Mouse (Mus musculus) forebrain, embryonic 13.5 days (tissue): Measurements from ENCODE around the gene Dmpk. TPM values are rescaled to one million over a fixed set of nuclear protein-coding genes. Genes with fewer than 3 reads are reported as not detected.

Source experiments
- ATAC-seq: fragments of 200-750 bp; cut with Nextera tagmentation; 2 replicates; pipeline ENCODE4 v1.8.0; 2017
- H3K27ac ChIP-seq: fragments of 300-500 bp; sonication (generic); 2 replicates; pipeline ENCODE4 v1.5.1; 2015; ENCODE audit warnings: inconsistent platforms, mild to moderate bottlenecking, moderate library complexity
- H3K27me3 ChIP-seq: fragments of 300-500 bp; sonication (generic); 2 replicates; pipeline ENCODE4 v1.6.1; 2015; ENCODE audit warnings: mild to moderate bottlenecking, inconsistent platforms
- H3K36me3 ChIP-seq: fragments of 300-500 bp; sonication (generic); 2 replicates; pipeline ENCODE4 v1.6.1; 2015; ENCODE audit warnings: mild to moderate bottlenecking, inconsistent platforms; ENCODE audit not compliant: poor library complexity, severe bottlenecking
- H3K4me1 ChIP-seq: fragments of 300-500 bp; sonication (generic); 2 replicates; pipeline ENCODE4 v1.6.1; 2015; ENCODE audit warnings: inconsistent platforms
- H3K4me2 ChIP-seq: fragments of 300-500 bp; sonication (generic); 2 replicates; pipeline ENCODE4 v1.6.1; 2015; ENCODE audit warnings: inconsistent platforms, mild to moderate bottlenecking, moderate library complexity
- H3K4me3 ChIP-seq: fragments of 300-500 bp; sonication (generic); 2 replicates; pipeline ENCODE4 v1.5.1; 2015; ENCODE audit warnings: mild to moderate bottlenecking, inconsistent platforms
- H3K9ac ChIP-seq: fragments of 300-500 bp; sonication (generic); 2 replicates; pipeline ENCODE4 v1.6.1; 2015; ENCODE audit warnings: mild to moderate bottlenecking, inconsistent platforms
- H3K9me3 ChIP-seq: fragments of 300-500 bp; sonication (generic); replicated peaks from 2 replicates; pipeline ENCODE4 v1.6.1; 2016; ENCODE audit warnings: inconsistent platforms
- WGBS: fragments of 180-500 bp; shearing (Covaris S2); methylation state at CpG from one replicate; pipeline ENCODE4 v1.1.7; 2015; 5-methylcytosine and 5-hydroxymethylcytosine counted together
- polyA plus RNA-seq: library from polyadenylated mRNA; unstranded; fragments of >200 nt; fragmentation: Nextera tagmentation; extraction: Ambion mirVana; gene quantifications from 2 replicates; pipeline ENCODE4 v1.2.1, GENCODE M21; 2015

Dmpk gene
- polyA plus RNA-seq, 1 experiment from 2014 or later: 9.4 TPM

- no peak for ATAC-seq
- no peak overlapping the region for H3K4me2 ChIP-seq
- H3K36me3 ChIP-seq: no peaks in the 10 kb centered on the region
- no peaks in the 10 kb centered on the region for H3K4me1 ChIP-seq
- H3K9ac ChIP-seq: no peak overlapping the region
- H3K9me3 ChIP-seq: no peaks in the 10 kb centered on the region
- no peaks in the 10 kb centered on the region for H3K27me3 ChIP-seq
- H3K27ac ChIP-seq: no peak overlapping the region
- no peak overlapping the region for H3K4me3 ChIP-seq
Observed at GRCm38 (mm10) chr7:19103741-19104140, 20.1 kb downstream of the Dmpk start.

GRCm38 (mm10) chr7:19104486-19104885, 20.8 kb downstream of the Dmpk start:
- Histone ChIP-seq H3K4me2 (no peak overlapping the region), H3K27me3 (no peaks in the 10 kb centered on the region), H3K27ac (no peak overlapping the region), H3K36me3 (no peaks in the 10 kb centered on the region), H3K9me3 (no peaks in the 10 kb centered on the region), H3K9ac (no peak overlapping the region), H3K4me3 (no peak overlapping the region), H3K4me1 (no peaks in the 10 kb centered on the region)
- ATAC-seq: no peak
- WGBS: 81% methylated on average over 2 of the region's 2 CpGs

- H3K27ac ChIP-seq: no peak overlapping the region
- no peaks in the 10 kb centered on the region for H3K9me3 ChIP-seq
- ATAC-seq: no peak
- no peaks in the 10 kb centered on the region for H3K27me3 ChIP-seq
- WGBS: 58% methylated on average over 3 of the region's 3 CpGs
- no peak overlapping the region for H3K4me2 ChIP-seq
- no peaks in the 10 kb centered on the region for H3K4me1 ChIP-seq
- H3K4me3 ChIP-seq: no peak overlapping the region
- no peak overlapping the region for H3K9ac ChIP-seq
- no peaks in the 10 kb centered on the region for H3K36me3 ChIP-seq
Observed at GRCm38 (mm10) chr7:19107436-19107835, 23.8 kb downstream of the Dmpk start.

GRCm38 (mm10) chr7:19109565-19109964, 25.9 kb downstream of the Dmpk start:
- ATAC-seq: no peak
- H3K4me1 ChIP-seq: no peaks in the 10 kb centered on the region
- H3K4me2 ChIP-seq: no peak overlapping the region
- no peak overlapping the region for H3K9ac ChIP-seq
- H3K36me3 ChIP-seq: no peaks in the 10 kb centered on the region
- H3K4me3 ChIP-seq: no peak overlapping the region
- no peaks in the 10 kb centered on the region for H3K27me3 ChIP-seq
- no peak overlapping the region for H3K27ac ChIP-seq
- WGBS: 84% methylated on average over 1 of the region's 1 CpGs
- H3K9me3 ChIP-seq: no peaks in the 10 kb centered on the region

GRCm38 (mm10) chr7:19118028-19118771, 34.6 kb downstream of the Dmpk start, which contains the start of gene Gm4969:
TSS of gene Gm4969 (minus strand) at chr7:19118368.
- Histone ChIP-seq H3K27ac (no peak within 1 kb of the TSS), H3K9me3 (peaks cover 10% of the 10 kb centered on the region; the same call in 1 of the 2 replicates), H3K9ac (no peak within 1 kb of the TSS; the same call in 1 of the 2 replicates), H3K36me3 (no peaks in the 10 kb centered on the region), H3K4me3 (peak within 1 kb of the TSS; percentile 24), H3K4me2 (peak within 1 kb of the TSS; percentile 55), H3K27me3 (0 out of 2 replicates have a peak, but pooled peaks cover 4% of the 10 kb centered on the region), H3K4me1 (peaks cover 21% of the 10 kb centered on the region)
- peak; percentile 25; the same call in 1 of the 2 replicates for ATAC-seq
- 23% methylated on average over 62 of the region's 64 CpGs for WGBS

GRCm38 (mm10) chr7:19119083-19119482, 35.4 kb downstream of the Dmpk start:
- Histone ChIP-seq H3K27me3 (0 out of 2 replicates have a peak, but pooled peaks cover 4% of the 10 kb centered on the region), H3K9ac (no peak overlapping the region), H3K9me3 (peaks cover 10% of the 10 kb centered on the region; the same call in 1 of the 2 replicates), H3K4me2 (peak overlapping the region; percentile 20), H3K4me1 (peaks cover 21% of the 10 kb centered on the region), H3K4me3 (no peak overlapping the region), H3K36me3 (no peaks in the 10 kb centered on the region), H3K27ac (no peak overlapping the region)
- ATAC-seq: peak; percentile 37
- WGBS: 91% methylated on average over 8 of the region's 8 CpGs

- peak; percentile 97 for ATAC-seq
- peaks cover 10% of the 10 kb centered on the region; the same call in 1 of the 2 replicates for H3K9me3 ChIP-seq
- no peaks in the 10 kb centered on the region for H3K36me3 ChIP-seq
- WGBS: 3% methylated on average over 34 of the region's 34 CpGs
- H3K27me3 ChIP-seq: 0 out of 2 replicates have a peak, but pooled peaks cover 4% of the 10 kb centered on the region
- peak within 1 kb of the TSS; percentile 35; the same call in 1 of the 2 replicates for H3K27ac ChIP-seq
- H3K4me1 ChIP-seq: peaks cover 21% of the 10 kb centered on the region
- peak within 1 kb of the TSS; percentile 82 for H3K9ac ChIP-seq
- peak within 1 kb of the TSS; percentile 93 for H3K4me2 ChIP-seq
- H3K4me3 ChIP-seq: peak within 1 kb of the TSS; percentile 69
Observed at GRCm38 (mm10) chr7:19119631-19120429, 36.2 kb downstream of the Dmpk start, which contains the start of gene Fbxo46. TSS of gene Fbxo46 (plus strand) at chr7:19119859.

GRCm38 (mm10) chr7:19121686-19122085, 38.0 kb downstream of the Dmpk start:
- no peak overlapping the region for H3K9ac ChIP-seq
- H3K27me3 ChIP-seq: 0 out of 2 replicates have a peak, but pooled peaks cover 4% of the 10 kb centered on the region
- H3K27ac ChIP-seq: no peak overlapping the region
- no peak for ATAC-seq
- no peak overlapping the region for H3K4me3 ChIP-seq
- H3K4me1 ChIP-seq: peaks cover 21% of the 10 kb centered on the region
- peaks cover 3% of the 10 kb centered on the region; the same call in 1 of the 2 replicates for H3K36me3 ChIP-seq
- H3K4me2 ChIP-seq: no peak overlapping the region
- peaks cover 10% of the 10 kb centered on the region; the same call in 1 of the 2 replicates for H3K9me3 ChIP-seq
- 94% methylated on average over 4 of the region's 4 CpGs for WGBS

GRCm38 (mm10) chr7:19124713-19125112, 41.1 kb downstream of the Dmpk start:
- no peak overlapping the region for H3K9ac ChIP-seq
- peaks cover 11% of the 10 kb centered on the region; the same call in 1 of the 2 replicates for H3K36me3 ChIP-seq
- H3K27ac ChIP-seq: no peak overlapping the region
- H3K27me3 ChIP-seq: no peaks in the 10 kb centered on the region
- H3K4me3 ChIP-seq: no peak overlapping the region
- no peak for ATAC-seq
- H3K9me3 ChIP-seq: no peaks in the 10 kb centered on the region
- H3K4me2 ChIP-seq: no peak overlapping the region
- 88% methylated on average over 6 of the region's 6 CpGs for WGBS
- H3K4me1 ChIP-seq: peaks cover 16% of the 10 kb centered on the region

GRCm38 (mm10) chr7:19127744-19128143, 44.1 kb downstream of the Dmpk start:
- no peak overlapping the region for H3K27ac ChIP-seq
- peaks cover 15% of the 10 kb centered on the region for H3K4me1 ChIP-seq
- WGBS: 91% methylated on average over 5 of the region's 5 CpGs

GRCm38 (mm10) chr7:19129396-19129795, 45.7 kb downstream of the Dmpk start:
- Histone ChIP-seq H3K27ac (no peak overlapping the region), H3K4me1 (peaks cover 15% of the 10 kb centered on the region), H3K27me3 (no peaks in the 10 kb centered on the region), H3K4me2 (no peak overlapping the region), H3K9me3 (no peaks in the 10 kb centered on the region), H3K4me3 (no peak overlapping the region), H3K9ac (no peak overlapping the region), H3K36me3 (peaks cover 12% of the 10 kb centered on the region)
- WGBS: 93% methylated on average over 5 of the region's 5 CpGs
- no peak for ATAC-seq

More at GRCm38 (mm10) chr7:19127744-19128143, 44.1 kb downstream of the Dmpk start:
- no peak for ATAC-seq
- H3K9me3 ChIP-seq: no peaks in the 10 kb centered on the region
- H3K4me3 ChIP-seq: no peak overlapping the region
- H3K36me3 ChIP-seq: peaks cover 11% of the 10 kb centered on the region; the same call in 1 of the 2 replicates
- H3K4me2 ChIP-seq: no peak overlapping the region
- no peaks in the 10 kb centered on the region for H3K27me3 ChIP-seq
- H3K9ac ChIP-seq: no peak overlapping the region

GRCm38 (mm10) chr7:19130657-19131056, 47.0 kb downstream of the Dmpk start:
- H3K4me2 ChIP-seq: peak overlapping the region; percentile 69
- H3K9me3 ChIP-seq: no peaks in the 10 kb centered on the region
- 34% methylated on average over 4 of the region's 4 CpGs for WGBS
- no peak overlapping the region; the same call in 1 of the 2 replicates for H3K9ac ChIP-seq
- H3K27me3 ChIP-seq: no peaks in the 10 kb centered on the region
- H3K4me3 ChIP-seq: peak overlapping the region; percentile 46
- H3K27ac ChIP-seq: peak overlapping the region; percentile 86
- H3K4me1 ChIP-seq: peaks cover 15% of the 10 kb centered on the region
- H3K36me3 ChIP-seq: peaks cover 25% of the 10 kb centered on the region
- ATAC-seq: no peak
